Mouse (Mus musculus): ENCODE measurements at regions not wholly inside any gene's neighbourhood (a gene's known extent, or its start where the extent isn't known, plus 50 kb on each side); places are given as distances from the start of the nearest gene placed in this dataset.

DNA sequence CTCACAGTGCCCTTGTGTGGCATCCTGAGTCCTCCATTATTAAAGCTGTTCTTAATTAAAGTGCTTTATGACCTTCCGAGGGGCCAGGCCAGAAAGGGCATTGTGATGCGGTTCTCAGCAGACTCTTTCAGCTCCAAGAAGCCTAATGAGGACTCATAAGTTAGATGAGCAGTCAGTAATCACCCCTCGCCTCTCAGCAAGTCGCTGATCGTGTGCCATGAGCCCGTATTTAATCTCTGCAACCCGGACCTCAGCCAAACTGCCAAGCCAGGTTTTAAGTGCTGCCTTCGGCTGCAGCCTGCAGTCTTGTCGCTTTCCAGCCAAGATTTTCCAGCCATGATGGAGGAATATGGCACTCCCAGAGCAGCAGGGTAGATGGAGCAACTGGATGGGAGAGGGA lies 56.1 kb upstream of the Rbfox1 start:
- DNase-seq (ENCODE audit: low spot score), result no peak

DNA sequence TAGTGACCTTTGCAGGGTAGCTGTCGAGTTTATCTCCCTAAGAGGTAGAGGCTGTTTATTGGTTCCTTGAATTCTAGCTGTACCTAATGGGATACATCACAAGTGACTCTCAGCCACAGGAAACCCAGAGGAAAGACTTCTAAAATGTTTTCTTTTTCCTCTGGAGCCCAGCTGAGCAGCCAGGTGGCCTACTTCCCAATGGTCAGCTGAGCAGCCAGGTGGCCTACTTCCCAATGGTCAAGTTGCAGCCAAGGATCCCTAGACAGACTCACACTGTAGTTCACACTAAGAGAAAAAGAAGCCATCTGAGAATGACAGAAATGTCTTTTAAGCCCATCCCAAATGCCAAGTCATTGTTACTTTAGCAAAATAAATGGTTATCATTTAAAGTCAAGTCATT lies 61.8 kb upstream of the Rbfox1 start:
- no peak for DNase-seq (ENCODE audit: low spot score)

DNA sequence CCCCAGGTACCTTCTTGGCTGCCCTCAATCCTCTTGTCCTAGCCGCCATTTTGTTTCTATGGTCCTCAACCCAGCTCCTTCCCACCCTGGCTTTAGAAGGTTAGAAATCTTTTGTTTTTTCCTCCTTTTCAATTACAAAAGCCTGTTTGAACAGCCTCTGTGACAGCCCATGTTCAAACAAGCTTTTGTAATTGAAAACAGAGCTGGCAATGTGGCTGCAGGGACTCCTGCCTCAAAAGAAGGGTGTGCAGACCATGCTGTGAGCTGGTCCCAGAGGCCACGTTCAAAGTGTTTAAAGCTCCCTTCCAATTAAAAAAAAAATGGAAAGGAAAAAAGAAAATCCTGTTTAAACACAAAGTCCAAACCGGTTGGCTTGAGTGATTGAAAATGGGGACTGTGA lies 68.0 kb upstream of the Rbfox1 start:
- no peak for DNase-seq (ENCODE audit: low spot score)

DNA sequence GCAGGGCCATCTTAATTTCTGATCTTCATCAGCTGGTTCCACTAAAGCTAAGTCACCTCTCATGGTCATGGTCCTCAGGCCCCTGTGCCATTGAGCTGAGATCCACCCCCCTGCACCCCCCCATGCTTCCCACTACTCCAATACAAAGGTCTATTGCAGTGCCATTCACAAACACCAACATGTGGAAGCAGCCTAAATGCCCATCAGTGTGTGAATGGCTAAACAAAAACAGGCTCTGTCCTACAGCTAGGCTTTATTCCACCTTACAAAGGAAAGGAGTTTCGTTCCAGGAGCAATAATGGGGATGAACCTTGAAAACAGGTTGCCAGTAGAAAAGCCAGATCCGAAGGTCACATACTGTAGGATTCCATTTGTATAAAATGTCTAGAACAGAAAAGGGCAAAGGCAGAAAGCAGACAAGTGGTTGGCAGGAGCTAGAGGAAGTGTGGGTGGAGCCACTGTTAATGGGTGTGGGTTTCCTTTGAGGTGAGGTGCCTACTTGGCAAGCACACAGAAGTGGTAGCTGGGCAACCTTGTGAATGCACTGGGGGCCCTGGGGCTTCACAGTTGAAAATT lies 72.8 kb upstream of the Rbfox1 start:
- no peak for DNase-seq (ENCODE audit: low spot score)

DNA sequence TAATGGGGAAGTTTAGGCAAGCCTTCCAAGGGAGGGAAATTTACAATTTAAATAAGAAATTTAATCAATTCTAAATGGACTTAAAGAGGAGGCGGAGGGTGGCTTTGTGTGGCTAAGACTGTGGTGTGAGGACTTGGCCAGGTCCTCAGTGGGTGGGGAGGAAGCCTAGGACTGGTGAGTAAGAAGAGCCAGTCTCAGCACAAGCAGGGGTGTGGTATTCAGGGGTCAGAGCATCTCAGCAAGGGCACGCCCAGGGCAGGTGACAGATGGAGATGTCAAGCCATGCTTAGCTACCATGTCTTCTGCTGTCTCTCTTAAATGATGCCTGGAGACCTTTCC lies 73.5 kb upstream of the Rbfox1 start:
- no peak for DNase-seq (ENCODE audit: low spot score)

DNA sequence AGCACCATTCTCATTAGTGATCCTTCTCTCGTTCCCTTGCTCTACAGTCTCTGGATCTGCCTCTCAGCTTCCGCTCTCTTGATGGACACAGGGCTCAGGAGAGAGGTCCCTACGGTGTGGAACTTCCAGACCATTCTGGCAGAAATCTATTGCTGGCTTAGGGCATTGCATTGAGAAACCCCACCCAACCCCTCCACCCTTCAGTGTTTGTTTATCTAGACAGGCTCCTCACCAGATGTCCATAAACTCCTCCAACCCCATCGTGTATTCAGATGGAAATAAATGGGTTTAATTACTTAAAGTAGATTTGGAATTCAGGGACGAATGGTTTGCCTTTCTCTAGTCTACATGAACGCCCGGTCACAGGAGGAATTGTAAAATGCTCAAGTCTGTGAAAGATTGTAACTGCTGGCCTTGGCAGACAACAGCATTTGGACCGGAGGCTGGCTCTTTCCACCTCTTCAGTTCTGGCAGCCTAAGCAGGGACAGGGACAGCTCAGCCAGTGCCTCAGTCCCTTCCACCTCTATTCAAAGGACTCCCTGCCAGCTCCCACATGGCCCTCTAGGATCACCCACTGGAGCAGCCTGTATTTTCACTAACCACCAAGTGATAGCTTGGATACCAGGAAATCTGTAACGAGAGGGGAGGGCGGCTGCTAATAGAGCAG lies 74.0 kb upstream of the Rbfox1 start:
- DNase-seq (ENCODE audit: low spot score), result no peak

DNA sequence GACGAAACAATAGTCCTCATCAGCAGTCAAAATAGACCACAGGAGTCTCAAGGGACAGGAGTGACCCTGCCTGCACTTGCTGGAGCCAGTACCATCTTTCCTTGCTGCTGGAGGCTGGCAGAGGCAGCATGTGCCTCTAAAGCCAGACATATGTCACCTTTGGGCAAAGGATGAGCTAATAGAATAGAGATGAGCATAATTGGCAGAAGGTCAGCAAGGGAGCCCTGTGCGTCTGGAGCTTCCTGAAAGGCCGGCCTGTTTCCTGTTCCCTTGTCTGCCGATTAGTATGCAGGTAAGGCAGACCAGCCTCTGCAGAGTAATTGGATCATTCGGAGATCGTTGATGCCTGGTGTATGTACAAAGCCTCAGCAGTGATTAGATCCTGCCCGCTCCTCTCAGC lies 87.0 kb upstream of the Rbfox1 start:
- DNase-seq (ENCODE audit: low spot score), result no peak

DNA sequence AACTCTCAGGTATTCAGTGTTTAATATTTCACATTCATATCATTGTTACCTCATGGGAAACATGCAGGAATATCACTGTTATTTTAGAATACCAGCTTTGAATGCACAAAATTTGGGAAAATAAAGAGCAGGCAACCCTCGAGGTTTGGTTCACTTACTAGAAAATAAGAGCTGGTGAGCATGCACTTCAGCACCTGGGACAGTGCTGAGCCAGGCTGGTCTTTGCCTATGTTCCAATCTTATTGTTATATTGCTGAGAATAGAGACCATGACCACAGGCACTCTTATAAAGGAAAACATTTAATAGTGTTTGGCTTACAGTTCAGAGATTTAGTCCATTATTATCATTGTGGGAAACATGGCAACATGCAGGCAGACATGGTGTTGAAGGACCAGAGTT lies 92.9 kb upstream of the Rbfox1 start:
- no peak for DNase-seq (ENCODE audit: low spot score)

DNA sequence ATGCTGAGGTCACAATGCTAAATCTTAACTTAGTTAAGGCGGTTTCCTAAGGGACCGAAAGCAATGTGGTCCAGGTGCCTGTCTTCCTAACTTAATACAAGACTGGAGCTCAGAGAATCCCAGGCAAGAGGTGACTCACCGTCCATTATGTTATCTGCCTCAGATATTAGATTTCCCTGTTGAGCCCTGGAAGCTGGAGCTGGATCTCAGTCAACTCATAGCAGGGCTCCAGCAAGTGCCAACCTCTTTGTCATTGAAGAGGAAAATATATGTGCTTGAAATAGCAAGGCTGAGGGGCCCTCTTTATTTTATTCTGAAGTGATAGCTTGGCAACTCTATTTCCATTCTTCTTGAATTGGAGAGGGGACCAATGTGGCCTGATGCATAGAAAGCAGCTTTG lies 95.0 kb upstream of the Rbfox1 start:
- DNase-seq (ENCODE audit: low spot score), result no peak

DNA sequence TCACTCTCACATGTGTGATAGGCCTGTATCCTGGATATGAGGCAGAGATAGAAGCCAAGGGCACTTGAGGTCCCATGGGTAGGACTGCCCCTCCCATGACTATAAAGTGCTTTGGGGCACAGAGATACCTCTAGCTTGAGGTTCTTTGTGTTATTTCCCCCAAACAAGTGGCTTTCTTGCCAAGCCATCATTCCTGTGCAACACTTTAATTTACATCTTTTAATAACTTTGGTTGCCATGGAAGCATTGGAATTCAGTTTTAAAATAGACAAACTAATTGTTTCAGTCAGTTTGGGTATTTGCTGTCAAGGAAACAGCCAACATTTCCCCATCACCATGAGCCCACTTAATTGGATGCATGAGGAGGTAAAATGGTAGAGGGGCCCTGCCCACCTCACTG lies 97.9 kb upstream of the Rbfox1 start:
- peak; percentile 8 for DNase-seq (ENCODE audit: low spot score)

DNA sequence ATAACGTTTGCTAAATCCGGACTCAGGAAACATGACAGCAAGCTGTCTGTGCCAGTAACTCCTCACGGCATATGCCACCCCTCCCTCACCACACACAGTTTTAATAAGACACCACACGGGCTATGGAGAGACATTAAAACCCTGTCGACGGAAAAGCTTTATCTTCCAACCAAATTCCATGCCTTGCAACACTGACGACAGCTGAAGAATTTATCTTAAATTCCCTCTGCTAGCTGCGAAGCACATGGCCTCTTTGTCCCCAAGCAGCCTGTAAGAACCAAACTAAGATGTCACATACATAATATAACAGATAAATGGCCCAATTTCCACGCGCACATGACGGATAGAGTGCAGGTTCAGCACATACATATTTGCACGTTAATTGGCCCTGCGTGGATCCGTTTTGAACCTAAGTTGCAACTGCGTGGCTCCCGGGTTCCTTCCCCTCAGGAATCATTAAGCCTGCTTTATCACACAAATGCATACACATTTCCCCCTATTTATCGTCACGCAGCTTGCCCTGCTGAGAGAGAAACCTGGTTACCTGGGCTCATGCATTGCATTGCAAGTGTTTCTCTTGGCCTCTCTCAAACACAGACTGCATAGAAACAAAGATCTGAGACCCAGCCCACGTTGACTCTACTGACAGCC lies 118.3 kb upstream of the Rbfox1 start:
- DNase-seq (ENCODE audit: low spot score), result peak; percentile 64

DNA sequence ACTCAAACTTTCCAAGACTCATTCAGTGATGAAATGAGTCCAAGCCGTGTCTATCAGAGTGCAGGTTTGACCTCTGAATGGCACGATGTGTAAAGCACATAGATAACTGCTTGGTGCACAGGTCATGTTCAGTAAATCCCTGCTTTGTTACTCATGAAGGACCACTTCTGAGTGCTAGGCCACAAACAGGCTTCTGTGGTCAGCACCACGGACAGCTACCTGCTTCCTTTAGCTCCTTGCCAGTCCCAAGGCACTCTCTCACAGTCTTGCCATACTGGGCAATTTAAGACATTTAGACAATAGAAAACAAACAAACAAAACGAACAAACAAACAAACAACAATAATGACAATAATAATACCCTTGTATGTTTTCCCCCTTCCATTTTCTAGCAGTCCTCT lies 120.0 kb upstream of the Rbfox1 start:
- no peak for DNase-seq (ENCODE audit: low spot score)

DNA sequence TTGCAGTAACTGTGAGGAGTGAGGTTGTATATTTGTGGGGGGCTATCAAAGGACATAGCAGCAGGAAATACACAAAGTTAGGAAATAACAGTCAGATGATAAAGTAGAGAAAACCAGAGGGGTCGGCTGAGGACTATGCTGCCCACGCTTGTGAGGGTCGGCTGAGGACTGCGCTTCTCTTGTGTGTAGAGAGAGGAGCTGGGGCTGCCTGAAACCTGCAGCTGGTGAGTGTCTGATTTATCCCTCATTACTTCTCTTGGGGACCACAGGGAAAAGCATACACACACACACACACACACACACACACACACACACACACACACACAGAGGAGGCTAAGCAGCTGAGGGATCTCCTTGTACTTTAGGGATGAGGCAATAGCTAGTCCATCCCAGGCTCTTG lies 124.3 kb upstream of the Rbfox1 start:
- DNase-seq (ENCODE audit: low spot score), result no peak

DNA sequence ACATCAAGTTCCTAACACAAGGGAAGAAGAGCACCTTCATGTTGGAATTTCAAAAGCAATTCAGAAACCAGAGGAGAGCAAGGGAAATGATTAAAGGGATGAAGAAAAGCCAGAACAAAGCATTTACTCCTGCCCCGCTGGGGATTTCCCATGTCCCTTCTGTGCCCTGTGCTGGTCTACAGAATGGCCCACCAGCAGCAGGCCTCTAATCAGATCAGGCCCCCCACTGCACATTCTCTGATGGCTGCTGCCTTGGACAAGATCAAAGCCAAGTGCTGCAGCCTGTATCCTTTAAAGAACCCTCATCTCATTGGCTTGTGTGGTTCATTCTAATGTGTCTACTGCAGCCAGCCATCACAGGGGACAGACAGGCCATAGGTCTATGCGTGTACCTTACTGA lies 126.1 kb upstream of the Rbfox1 start:
- DNase-seq (ENCODE audit: low spot score), result no peak

DNA sequence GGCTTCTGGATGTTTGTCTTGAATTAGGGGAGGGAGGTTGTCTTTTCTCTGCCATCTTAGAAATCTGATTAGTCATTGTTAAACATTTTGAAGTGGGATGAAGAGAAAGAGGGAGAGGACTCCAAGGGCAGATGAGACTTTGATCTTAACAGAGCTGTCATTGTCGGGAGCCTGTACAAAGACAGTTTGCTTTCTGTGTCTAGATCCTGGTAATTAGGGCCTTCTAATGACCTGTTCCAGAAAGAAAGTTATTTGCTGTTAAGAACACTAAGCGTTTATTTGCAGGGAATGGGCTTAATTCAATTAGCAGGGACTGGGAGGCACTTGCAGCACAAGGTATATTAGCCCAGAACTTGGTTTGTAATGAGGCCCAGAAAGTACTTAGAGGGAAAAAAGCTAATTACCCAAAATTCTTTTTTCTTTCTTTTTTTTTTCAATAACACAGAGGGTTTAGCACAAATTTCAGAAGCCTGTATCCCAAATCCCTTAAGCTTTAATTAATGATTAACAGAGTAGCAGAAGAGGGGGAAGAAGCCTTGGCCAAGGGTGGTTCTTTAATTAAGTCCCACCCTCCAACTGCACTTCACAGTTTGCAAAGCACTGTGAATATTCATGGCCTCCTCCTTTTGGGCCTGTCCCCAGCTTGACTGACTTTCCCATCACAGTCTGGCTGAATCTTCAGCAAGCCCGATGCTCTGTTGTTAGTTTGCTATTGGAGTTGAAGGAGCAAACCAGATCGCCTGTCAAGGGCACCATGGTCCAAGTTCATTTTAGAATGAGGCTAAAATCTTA lies 142.2 kb upstream of the Rbfox1 start:
- no peak for DNase-seq (ENCODE audit: low spot score)

DNA sequence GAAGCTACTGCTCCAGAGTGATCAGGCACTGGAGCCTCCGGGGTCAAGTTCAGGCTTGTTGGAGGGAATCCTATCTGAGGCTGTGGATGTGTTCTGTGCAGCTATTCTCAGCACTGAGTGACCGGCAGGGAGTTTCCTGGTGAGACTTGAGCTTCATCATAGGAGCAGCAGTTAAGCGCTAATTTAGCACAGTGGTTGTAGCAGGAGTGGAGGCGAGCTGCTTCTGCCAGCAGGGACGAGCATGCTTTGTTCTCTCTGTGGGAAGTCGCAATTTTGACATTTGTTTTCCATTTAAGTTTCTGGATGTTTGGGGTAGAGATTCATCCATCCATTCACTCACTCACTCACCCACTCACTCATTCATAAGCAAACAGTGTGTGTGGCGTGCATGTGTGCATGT lies 144.4 kb upstream of the Rbfox1 start:
- peak; percentile 23 for DNase-seq (ENCODE audit: low spot score)

DNA sequence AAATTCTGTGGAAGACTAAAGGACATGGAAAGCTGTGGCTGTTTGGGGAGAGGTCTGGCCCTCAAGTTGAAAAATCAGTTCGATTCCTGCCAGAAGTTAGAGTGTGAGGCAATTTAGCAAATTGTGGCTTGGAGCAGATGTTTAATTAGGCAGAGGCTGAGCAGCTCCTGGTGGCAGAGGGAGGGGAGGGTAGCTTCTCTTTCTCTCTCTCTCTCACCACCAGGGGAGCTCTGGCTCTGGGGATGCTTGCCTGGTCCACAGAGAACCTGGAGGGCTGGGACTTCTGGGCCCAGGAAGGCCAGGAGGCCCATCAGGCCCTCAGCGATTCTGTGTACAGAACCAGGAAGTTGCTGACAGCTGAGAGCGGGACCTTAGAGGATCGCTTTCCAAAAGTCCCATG lies 151.5 kb upstream of the Rbfox1 start:
- no peak for DNase-seq (ENCODE audit: low spot score)

DNA sequence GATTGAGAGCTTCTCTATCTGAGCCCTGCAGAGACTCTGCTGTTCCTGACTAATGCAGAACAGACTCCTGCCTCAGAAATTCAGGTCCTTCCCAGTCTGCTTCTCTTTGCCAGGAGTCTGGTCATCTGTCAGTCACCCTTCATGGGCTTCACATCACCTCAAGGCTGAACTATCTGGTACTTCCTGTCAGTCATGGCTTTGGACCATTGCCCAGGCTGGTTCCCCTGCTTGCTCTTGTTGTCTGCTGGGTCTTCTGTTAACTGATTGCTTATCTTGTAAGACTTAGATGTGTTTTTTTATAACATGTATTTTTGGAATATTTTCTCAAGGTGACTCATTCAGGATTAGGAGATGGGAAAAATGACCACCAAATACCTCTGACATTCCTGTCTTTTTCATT lies 162.6 kb upstream of the Rbfox1 start:
- DNase-seq (ENCODE audit: low spot score), result no peak

DNA sequence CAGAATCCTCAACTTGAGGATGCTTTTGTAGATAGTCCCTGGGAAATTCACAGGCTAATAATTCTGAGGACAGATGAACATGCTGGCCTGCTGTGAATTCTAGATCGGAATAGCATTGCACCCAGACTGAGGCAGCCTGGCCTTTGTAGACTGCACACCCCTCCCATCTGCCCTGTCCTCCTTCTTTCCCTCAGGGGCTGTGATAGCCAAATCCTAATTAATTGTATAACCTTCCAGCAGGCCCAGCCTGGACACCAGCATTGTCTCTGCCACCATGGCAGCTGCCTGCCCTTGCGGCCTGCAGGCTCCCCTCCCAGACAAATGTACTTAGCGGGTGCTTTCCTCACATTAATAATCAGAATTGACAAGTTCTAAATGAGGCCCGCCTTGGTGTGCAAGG lies 171.7 kb upstream of the Rbfox1 start:
- no peak for DNase-seq (ENCODE audit: low spot score)

DNA sequence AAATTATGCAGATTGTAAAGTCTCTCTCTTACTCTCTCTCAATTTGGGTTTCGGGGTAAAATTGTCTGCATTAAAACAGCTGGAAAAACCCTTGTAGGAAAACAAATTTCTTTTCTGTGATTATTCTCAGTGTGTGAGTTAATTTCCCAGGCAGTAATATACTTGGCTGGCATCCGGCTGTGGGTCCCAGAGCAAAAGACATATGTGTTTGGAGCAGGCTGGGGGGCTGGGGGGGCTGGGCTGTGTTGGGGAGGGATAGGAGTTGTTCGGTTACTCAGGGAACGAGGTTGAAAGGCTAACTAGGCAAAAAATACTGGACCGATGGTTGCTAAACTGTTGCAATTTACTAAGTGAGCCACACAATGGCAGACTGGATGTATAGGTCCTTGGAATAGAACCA lies 175.3 kb upstream of the Rbfox1 start:
- no peak for DNase-seq (ENCODE audit: low spot score)

DNA sequence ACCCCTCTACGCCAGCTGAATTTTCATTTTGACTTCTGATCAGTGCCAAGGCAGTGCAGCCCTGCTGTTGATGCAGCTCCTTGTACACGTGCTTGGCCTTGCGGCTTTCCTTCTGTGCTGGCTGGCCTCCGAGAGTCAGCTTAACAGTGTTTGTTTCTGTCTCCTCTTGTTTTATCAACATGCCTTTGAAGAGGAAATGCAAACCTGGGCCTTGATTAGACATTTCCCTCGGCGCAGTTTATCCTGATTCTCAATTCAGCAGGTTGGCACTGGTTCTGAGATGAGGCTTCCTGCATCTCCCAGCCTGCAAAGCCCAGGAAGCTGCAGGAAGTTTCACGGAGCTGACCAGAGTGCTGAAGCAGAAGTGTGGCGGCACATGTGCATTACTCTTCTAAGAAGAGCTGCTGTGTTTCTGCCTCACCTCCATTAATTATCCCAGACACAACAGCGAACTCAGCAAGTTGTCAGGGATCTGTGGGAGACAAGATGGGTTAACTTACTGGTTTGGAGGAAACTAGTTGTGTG lies 184.4 kb upstream of the Rbfox1 start:
- DNase-seq (ENCODE audit: low spot score), result no peak

DNA sequence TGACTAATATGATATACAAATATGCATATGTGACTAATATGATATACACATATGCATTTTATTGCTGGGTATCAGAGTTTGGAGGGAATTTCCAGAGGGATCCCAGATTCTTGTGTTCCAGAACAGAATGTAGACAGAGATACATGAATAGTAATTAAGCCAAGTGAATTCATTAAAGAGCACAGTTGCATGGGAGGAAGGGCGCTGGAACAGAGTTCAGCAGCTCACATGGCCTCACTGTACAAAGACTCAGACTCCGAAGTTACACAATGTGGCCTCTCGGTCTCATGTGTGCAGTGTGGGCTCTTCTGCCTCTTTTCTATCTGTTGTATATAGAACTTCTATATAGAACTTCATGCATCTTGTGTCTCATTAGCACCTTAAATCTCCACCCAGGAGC lies 196.8 kb upstream of the Rbfox1 start:
- DNase-seq (ENCODE audit: low spot score), result no peak

DNA sequence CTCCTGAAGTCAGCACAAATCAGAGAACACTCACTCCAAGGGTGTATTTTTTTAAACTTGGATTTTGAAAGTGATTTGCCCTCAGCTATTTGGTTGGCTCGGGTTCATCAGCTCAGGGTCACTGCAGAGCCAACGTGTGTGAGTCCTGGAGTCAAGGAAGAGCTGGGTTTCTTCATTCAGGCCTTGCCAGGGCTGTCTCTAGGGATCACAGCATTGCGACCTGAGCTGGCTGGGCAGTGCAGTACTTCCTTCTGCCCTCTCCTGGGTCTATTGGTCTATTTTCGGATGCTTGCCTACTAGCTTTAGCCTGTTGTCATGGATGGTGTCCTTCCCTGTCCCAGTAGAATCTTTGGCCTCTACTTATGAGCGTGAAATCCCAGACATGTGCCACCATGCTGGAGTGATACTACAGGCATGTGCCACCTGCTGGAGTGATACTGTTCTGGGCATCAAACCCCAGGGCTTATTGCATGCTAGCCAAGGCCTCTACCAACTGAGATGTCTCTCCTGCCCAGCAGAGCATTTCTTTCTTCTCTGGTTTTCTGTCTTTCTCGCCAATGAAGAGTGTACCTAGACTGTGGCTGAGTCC lies 211.7 kb upstream of the Rbfox1 start:
- no peak for DNase-seq (ENCODE audit: low spot score)
